Mouse (Mus musculus): ENCODE results near the gene Actbl2. TPM values are rescaled to one million over a fixed set of nuclear protein-coding genes. Genes with fewer than 3 reads are reported as not detected.

Actbl2 gene
- polyA plus RNA-seq, 1 experiment from 2014 or later, result not detected

- no peak overlapping the region for H3K4me2 ChIP-seq (ENCODE audit: low read length)
- 93% methylated on average over 5 of the region's 5 CpGs for WGBS
- no peak overlapping the region for H3K27ac ChIP-seq (ENCODE audit: low read depth, low read length)
- no peak overlapping the region for H3K4me3 ChIP-seq (ENCODE audit: low read depth, low read length)
- no peak for ATAC-seq
- no peaks in the 10 kb centered on the region for H3K27me3 ChIP-seq (replicated peaks; ENCODE audit: control insufficient read depth, insufficient read depth, low read length)
- H3K4me1 ChIP-seq (ENCODE audit: control insufficient read depth, insufficient read depth, low read length), result no peaks in the 10 kb centered on the region
- no peaks in the 10 kb centered on the region for H3K9me3 ChIP-seq (replicated peaks; ENCODE audit: control insufficient read depth, low read length)
- H3K36me3 ChIP-seq (ENCODE audit: control insufficient read depth, insufficient read depth, low read length), result no peaks in the 10 kb centered on the region
- H3K9ac ChIP-seq (ENCODE audit: low read length), result no peak overlapping the region
- DNase-seq (ENCODE audit: low spot score), result no peak
Measured at GRCm38 (mm10) chr13:111304736-111305135, 49.9 kb downstream of the Actbl2 start.

Other genes with a start within 250 kb of the Actbl2 start
- gene Gpbp1, start 235.1 kb downstream of the Actbl2 start, polyA plus RNA-seq (2014; fragmentation: Nextera tagmentation; extraction: Ambion mirVana), result 115 and 132 TPM in 2 replicates

Data from forebrain, embryonic 14.5 days (tissue).